Mouse (Mus musculus): ENCODE measurements at regions not wholly inside any gene's neighbourhood (a gene's known extent, or its start where the extent isn't known, plus 50 kb on each side); places are given as distances from the start of the nearest gene placed in this dataset.

DNA sequence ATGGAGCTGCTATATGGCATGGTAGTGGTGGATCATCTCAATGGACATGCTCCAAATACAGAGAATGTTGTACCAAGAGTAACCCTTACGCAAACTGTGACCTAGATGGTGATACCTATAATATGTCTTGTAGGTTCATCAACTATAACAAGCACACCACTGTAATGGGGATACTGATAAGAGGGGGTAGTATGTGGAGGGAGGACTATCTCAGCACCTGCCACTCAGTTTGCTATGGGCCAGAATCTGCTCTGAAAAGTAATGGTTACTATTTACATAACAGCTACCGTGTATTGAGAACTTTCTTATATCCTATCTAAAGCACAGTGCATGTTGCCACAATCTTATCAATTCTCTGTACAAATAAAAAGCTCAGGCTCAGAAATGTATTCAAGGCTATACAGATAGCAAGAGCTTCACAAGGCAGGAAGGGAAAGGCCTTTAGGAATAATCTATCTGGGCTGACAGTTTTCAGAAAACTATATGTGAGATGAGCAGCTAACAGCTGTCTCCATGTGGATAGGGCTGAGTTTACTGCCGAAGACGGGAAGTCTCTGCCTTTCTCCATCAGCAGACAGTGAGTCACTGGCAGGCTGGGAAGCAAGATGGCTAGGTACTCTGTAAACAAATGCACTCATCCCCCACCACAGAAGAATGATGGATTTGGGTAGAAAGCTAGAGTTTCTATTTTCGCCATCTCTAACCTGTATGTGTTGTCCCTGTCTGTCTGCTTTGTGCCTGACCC is 77.1 kb upstream of the Nck2 start:
- DNase-seq (ENCODE audit: low read depth, low spot score), result no peak

DNA sequence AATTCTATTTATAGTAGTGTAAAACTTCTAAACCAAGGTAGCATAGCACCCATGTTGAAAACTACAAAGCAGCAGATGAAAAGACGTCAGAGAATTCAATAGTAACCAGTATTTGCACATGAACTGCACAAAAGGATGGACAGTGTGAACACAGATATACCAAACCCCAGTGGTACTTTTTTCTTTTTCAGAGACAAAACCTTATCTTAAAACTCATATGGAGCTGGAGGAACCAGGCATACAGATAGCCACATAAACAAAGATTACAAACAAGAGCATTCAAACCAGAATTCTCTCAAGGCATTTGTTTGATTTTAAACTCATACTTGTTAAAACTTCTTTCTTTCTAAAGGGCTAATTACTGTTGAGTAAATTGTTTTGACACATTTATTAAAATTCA is 72.5 kb upstream of the Nck2 start:
- no peak for DNase-seq (ENCODE audit: low read depth, low spot score)

DNA sequence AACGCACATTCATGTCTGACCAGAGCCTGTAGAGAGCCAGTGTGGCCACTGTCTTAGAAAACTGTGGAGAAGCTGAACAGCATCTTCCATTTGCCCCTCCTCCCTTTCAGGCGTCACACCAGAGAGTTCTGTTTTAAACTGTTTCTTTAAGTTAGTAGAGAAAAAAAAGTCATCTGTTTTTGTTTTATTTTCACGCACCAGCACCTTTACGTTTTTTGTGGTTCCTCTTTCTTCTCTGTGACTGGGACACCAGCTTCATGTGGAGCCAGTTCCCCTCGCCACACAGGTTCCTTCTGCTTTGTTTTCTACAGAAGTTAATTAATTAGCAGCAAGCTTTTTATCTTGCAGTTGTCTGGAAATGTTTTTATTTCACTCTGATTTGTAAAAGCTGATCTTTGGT is 69.4 kb upstream of the Nck2 start:
- no peak for DNase-seq (ENCODE audit: low read depth, low spot score)

DNA sequence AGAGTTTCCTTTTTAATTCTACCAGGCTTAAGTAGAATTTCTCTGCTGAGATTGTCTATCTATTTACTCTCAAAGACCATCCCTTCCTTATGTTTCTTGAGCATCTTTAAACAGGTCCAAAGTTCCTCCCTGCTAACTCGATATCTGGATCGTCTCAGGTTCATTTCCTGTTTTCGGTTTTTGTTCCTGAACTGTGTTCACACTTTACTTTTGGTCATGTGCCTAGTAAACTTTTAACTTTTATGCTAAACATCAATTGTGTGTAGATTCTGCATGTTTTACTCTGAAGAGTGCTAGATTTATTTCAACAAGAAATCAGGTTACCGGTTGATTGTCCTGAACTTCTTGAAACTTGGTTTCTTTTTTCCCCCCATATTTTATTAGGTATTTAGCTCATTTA is 68.5 kb upstream of the Nck2 start:
- DNase-seq (ENCODE audit: low read depth, low spot score), result no peak

DNA sequence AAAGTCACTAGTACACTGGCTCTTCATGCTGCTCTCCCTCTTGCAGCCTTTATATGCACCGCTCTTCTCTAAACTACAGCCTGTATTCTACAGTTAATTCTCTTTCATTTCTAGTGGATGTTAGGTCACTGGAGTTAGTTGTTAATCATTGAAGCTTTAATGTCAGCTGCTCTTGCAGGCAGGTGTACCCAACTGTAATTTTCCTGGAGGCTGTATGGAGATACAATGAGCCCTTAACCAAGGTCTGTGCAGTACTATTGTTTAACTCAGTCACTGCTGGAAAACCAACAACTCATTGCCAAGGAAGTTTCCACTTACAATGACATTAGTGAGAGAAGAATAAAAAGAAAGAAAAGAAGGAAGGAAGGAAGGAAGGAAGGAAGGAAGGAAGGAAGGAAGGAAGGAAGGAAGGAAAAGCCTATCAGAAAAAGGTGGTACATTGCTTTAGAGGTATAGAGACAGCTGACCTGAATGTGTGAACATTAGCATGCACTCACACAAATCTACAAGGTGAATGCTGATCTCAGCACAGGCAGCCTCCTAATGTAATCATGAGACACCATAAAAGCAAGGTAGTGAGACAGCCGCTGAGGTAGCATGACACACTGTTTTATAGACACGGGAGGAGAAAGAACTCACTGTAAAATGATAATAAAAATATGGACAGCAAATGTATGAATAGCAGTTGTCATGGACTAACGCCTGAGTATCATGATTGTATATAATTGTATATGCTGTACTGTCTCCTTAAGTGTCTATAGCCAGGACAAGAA is 66.7 kb upstream of the Nck2 start:
- no peak for DNase-seq (ENCODE audit: low read depth, low spot score)

DNA sequence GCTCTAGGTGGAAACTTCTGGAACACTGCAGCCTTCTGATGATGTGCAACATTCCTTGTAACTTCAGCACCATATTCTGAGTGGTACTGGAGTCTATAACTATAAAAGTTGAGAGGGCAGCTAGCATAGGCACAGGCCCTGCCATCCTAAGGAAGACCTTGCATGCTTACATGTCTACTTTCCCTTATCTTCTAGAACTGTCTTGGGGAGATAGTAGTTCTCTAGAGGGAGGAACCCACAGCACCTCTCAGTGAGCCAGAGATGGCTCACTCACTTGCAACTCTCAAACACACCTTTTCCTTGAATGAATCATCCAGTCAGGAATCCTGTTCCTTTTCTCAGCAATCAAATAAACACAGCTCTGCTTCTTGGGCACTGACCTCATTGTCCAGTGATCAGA is 59.4 kb upstream of the Nck2 start:
- DNase-seq (ENCODE audit: low read depth, low spot score), result no peak

DNA sequence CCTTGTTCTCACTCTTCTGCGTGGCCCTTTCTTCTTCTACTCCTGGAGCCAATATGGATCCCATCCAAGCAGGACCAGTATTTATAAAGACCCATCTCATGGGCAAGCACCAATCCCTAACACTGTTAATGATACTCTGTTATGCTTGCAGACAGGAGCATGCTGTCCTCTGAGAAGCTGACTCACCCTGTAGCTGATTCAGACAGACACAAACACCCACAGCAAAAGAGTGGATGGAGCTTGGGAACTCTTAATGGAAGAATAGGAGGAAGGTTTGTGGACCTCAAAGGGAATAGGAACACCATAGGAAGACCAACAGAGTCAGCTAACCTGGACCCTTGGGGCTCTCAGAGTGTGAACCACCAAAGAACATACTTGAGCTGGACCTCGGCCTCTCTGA is 50.3 kb upstream of the Nck2 start:
- no peak for DNase-seq (ENCODE audit: low read depth, low spot score)

Measured in skeletal muscle tissue, adult 2 months (tissue).